Mouse (Mus musculus): ENCODE data around the gene Prkag2.

Prkag2 gene

DNA sequence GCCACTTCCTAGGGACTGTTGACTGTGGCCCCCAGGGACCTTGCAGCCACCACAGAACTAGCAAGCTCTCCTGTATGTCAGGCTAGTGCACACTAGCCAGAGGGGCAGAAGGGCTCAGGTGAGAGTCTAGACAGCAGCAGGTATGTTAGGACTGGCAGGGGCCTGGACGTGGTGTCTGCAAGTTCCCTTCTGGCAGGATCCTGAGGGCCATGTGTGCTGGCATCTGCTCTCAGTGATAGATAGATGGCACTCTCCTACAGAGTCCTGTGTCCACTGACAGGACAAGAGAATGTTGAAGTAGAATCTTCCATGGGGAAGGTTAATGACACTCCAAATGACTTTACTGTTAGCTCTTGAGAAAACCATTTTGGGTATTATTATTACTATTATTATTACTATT lies 52.8 kb downstream of the Prkag2 start:
- DNase-seq (ENCODE audit: low spot score in 2 of 2), result no peak

DNA sequence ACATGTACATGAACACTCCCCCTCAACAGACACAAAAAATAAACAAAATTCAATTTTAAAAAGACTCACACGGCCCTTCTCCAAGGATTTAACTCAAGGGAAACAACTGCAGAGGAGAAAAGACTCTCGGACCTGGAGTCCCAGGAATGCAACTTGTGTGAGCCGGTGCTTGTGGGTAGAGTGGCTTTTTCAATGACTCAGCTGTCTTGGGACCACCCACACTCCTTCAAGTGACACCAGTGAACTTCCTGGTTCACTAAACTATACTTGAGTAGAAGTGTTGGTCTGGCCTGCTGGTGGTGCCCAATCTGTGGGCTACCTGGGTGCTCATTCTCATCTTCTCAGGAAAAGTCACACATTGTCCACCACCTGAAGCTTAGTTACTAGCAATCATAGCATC lies 53.7 kb downstream of the Prkag2 start:
- no peak for DNase-seq (ENCODE audit: low spot score in 2 of 2)

DNA sequence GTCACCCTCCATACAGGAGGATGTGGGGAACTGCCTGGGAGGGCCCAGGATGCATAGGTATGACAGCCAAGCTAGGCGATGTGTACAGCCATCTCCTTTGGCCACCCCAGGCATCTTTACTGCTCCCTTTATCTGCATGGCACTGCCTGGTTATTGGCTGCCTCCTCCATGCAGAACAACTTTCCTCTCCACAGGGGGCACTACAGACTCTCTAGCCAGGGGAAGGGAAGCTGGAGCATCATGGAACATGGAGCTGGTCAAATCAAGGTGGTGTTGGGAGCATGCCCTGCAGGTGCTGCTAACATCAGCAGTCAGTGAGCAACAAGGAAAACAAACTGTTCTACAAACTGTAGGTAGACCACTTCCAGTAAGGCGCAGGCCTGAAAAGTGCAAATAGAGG lies 56.4 kb downstream of the Prkag2 start:
- no peak for DNase-seq (ENCODE audit: low spot score in 2 of 2)

DNA sequence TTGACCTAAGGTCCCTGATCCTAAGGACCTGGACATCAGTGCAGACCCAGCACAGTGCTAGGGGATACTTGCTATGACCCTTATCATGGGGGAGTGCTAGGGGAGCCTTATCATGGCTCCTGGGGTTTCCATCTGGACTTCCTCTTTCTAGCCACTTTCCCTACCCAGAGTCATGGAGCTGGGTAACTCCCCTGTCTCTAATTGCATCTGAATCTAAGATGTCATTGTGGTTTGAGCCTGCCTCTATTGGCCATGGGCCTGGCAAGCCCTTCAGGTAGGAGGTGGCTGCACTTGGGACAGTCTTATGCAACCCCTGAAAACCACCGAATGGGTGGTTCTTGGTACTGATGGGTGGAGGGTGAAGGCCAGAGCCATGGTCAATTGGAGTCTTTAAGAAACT lies 58.5 kb downstream of the Prkag2 start:
- no peak for DNase-seq (ENCODE audit: low spot score in 2 of 2)

DNA sequence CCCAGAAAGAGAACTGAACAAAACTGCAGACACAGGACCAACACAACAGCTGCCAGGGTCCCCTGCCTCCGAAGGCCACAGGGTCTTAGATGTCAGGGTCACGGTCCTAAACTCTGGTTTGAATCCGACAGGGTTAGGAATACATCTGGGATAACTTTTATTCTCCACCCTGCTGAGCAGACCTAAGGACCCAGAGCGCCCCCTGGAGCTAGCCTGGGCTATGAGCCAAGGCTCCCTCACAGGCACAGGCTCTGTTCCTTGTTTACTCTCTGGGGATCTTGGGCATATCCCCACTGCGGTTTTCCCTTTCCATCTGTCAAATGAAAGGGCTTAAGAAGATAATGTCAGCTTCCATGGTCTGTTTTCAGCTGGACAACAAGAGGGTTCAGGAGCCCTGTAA lies 59.1 kb downstream of the Prkag2 start:
- no peak for DNase-seq (ENCODE audit: low spot score in 2 of 2)

DNA sequence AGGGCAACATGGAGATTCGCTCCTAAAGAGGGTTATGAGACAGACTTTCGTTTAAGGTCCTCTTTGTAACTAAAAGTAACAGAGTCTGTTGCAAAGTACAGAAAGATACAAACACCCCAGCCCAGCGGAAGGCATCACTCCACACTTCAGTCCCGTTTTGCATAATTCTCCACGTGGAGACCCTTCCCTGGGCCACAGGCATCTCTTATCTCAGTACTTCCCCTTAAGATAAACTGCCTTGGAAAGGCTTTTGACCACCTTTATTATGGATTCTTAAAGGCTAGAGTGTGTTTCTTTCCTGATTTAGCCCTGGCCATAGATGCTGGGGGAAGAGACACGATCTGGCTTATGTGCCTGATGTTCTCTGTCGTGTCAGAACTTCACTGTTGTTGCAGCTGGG lies 59.5 kb downstream of the Prkag2 start:
- DNase-seq (ENCODE audit: low spot score in 2 of 2), result no peak

DNA sequence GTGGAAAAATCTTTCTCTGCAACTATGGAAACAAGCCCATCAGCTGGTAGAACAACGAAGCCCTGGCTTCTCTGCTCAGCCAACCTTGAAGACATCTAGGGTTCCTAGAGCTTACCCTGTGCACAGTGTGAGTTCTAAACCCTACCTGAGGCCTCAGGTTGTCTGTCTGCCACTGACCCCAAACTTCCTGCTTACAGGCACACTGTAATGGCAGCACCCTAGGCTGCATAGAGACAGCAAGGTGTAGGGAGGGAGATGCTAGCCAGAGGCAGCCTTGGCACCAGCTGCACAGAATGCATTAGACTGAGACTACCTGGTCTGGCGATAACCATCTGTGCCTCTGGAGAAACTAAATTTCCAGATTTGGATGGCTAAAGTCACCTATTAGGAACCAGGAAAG lies 61.6 kb downstream of the Prkag2 start:
- no peak for DNase-seq (ENCODE audit: low spot score in 2 of 2)

DNA sequence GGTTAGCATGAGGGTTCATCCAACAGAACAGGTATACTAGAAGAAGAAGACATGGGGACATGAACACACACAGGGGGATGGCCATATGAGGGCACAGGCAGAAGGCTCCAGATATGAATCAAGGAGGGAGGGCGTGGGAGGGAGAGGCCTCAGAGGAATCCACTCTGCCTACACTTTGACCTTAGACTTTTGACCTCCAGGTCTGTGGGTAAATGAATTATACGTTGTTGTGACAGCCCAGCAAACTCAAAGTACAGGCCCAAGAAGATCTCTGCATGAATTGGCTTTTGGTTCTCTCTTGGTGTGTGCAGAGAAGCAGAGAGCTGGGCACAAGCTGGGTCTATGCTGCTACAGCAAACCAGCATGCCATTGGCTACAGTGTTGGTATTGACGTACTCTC lies 65.1 kb downstream of the Prkag2 start:
- DNase-seq (ENCODE audit: low spot score in 2 of 2), result no peak

DNA sequence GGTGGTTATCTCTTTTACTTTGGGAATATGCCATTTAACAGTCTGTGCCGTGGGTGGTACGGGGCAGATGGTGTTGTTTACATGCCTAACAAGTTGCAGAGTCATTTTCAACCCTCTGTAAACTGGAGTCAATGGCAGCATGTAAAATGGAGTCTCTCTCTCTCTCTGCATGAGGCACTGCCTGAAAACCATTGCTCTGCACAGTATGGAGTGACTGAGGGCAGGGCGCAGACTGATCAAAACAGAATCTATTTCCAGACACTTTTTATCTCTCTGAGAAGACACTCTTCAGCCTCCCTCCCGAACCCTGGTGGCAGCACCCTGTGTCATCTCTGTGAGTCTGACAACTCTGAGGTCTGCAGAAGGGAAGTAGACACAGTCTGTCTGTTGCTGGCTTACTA lies 69.0 kb downstream of the Prkag2 start:
- no peak for DNase-seq (ENCODE audit: low spot score in 2 of 2)

DNA sequence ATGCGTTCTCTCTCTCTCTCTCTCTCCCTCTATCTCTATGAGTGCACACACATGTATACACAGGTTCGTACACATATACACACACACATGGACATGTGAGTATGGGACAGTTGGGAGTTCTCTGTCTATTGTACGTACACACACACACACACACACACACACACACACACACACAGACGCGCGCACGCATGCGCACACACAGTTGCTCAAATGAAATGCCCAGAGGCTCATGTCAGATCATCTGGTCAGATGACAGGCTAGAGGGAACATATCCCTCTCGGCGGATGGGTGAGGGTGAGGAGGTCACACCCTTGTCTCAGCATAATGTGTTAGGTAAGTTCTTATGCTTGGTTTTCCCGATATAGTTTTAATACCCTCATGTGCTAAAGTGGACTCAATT lies 69.4 kb downstream of the Prkag2 start:
- DNase-seq (ENCODE audit: low spot score in 2 of 2), result no peak

DNA sequence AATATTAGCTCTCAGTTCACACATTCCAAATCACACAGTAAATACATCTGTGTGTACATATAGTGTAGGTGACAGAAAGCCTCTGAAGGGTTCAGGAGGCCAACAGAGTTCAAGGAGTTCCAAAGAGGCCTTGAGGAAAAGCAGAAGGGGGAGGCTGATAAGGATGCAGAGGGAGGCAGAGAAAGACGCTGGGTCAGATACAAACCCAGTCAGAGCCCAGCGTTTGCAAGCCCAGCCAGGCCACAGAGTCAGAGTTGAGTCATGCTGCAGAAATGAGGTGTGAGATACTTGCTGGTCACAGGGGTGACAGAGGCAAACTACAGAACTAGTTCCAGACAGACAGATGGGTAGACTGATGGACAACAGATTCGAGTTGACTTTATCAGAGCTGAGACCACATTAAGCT lies 70.2 kb downstream of the Prkag2 start:
- no peak for DNase-seq (ENCODE audit: low spot score in 2 of 2)

DNA sequence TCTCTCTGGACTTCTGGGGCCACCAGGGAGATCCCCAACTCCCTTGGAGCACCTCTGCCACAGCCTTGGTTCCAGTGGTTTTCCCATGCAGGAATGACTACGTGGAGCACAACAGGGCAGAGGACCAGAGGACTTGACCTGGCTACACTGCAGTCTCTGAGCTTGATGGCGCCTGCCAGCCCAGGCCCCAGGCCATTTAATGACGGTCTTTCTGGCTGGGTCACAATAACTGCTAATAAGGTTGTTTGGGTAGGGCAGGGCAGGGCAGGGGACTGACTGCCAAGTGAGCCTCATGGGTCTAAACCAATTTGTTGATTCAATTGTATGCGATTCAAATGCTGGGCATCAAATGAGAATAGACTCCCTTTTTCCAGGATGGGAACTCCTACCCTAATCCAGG lies 72.8 kb downstream of the Prkag2 start:
- DNase-seq (ENCODE audit: low spot score in 2 of 2), result no peak

DNA sequence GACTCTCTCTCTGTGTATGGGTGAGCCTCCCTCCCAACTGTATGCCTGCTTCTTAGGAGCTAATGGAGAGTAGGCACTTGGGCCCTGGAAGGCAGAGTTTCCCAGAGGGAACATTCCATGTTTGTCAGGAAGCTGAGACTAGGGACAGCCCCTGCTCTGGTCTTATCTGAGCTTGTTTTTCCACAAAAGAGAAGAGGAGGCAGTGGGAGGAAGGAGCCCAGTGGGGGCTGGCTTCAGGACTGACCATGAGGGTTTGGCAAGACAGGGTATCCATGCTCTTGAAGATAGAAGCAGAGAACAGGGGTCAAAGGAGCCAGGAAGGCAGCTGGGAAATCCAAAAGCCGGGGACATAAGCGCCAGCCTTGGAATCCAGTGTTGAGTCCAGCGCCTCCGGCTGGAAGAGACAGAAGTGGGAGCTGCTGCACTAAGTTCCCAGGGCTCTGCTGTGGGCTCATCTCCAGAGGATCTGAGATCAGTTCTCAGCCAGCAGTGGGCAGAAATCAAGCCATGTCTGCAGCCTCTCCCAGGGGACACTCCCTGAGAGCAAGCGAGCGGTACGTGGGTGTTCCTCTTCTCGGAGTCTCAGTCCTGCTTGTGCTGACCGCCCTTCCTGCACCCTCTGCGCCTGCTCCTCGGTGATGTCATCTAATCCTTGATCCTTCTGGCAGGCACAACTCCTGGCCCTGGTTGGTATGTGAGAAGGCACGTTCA lies 75.0 kb downstream of the Prkag2 start:
- no peak for DNase-seq (ENCODE audit: low spot score in 2 of 2)

DNA sequence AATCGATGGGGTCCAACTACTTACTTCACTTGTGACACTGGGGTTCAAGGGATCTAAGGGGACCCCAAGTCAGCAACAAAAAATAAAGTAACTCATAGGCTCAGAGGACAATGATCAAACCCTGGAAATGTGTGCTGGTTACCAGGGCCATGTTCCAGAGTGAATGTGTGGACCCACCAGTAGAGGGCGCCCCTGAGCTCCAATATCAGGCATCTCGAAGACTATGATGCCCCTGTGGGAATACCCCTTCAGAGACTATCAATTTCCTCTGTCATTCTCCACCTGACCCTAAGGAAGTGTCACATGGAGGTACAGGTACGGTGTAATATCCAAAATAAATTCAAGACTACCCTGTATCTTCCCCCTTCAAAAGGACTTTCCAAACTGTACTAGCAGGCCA lies 77.5 kb downstream of the Prkag2 start:
- peak; percentile 36 to 82 for DNase-seq (ENCODE audit: low spot score in 2 of 2)

DNA sequence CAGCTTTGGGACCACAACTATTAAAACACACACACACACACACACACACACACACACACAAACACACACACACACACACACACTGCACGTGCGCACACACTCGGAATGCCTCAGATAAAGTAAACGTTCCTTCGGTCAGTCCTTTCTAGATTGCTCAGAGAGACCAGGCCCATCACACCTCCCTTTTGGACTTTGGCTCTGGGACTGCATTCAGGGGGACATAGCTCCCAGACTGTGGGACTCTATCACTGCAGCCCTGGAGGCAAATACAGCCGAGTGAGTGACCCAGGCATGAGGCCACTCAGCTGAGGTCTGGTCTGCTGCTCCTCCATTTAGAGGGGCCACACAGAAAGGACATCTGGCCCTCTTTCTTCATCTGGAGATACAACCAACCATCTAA lies 81.2 kb downstream of the Prkag2 start:
- no peak for DNase-seq (ENCODE audit: low spot score in 2 of 2)

DNA sequence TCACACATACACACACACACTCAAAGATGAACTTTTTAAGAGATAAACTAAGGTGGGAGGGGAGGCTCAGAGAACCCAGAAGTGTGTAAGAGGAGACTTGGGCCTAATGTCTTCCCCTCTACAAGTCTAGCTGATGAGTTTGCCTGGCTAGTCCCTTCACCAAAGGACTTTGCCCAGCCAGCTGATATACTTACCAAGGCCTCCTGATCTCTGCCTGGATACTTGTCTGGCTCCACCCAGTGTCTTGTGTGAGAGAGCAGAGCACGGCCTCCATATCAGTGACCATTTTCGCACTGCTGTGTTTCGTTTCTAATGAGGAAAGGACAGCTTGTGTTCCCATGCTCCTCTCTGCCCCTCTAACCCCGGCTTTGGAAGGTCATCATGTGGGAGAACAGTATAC lies 88.3 kb downstream of the Prkag2 start:
- no peak for DNase-seq (ENCODE audit: low spot score in 2 of 2)

DNA sequence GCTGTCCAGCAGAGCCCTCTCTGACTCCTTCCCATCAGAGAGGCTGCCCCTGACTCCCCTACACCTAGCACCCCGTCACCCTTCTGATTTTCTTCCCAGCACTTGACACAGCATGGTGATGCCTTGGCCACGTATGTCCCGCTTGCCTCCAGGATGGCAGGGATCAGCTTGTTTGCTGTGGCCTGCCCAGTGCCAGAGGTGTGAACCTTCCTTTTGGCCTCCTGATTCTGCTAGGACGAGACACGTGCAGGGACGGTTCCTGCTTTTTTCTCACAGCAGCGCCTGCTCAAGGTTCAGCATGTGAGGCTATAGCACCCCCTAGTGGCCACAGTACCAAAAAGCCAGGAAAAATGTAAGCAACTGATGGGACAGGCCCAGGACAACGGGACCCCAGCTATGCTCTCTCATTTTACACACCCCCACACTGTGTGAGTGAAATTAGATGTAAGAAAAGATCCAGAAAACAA lies 89.4 kb downstream of the Prkag2 start:
- DNase-seq (ENCODE audit: low spot score in 2 of 2), result peak; percentile 78 to 91

DNA sequence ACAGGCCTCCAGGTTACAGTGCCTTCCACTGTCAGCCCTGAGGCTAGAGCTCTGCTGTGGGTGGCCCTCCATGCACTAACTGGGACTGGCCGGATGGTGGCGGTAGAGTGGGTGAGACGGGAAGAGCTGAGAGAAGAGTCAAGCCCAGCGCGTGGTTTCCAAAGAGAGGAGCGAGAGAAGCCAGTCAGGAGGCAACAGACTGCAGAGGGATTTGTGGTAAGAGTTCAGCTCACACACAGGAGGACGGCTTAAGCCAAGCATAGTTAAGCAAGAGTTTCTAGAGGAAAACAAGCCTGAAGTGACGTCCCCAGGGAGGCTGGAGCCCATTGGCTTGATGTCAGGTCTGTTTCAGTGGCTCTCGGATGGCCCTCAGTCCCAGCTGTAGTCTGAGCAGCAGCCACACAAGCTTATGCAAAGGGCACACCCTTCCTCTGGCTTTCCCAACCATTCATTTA lies 90.0 kb downstream of the Prkag2 start:
- peak; percentile 84 to 93 for DNase-seq (ENCODE audit: low spot score in 2 of 2)

DNA sequence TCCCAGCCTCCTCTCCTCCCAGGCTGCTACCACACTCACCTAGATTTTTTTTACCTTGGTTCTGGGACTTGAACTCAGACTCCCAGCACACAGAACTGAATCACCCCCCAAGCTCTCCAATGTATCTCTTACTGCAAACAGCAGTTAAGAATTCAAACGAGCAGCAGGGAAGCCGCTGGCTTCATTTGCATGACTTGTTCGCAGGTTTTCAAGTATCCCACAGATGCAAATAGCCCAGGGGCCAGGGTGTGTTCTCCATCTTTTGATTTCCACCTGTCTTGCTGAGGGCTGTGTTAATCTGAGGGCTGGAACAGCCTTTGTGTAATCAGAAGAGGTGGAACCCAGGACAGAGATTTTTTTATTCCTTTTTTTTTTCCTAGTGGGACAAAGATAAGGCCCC lies 90.7 kb downstream of the Prkag2 start:
- no peak for DNase-seq (ENCODE audit: low spot score in 2 of 2)

DNA sequence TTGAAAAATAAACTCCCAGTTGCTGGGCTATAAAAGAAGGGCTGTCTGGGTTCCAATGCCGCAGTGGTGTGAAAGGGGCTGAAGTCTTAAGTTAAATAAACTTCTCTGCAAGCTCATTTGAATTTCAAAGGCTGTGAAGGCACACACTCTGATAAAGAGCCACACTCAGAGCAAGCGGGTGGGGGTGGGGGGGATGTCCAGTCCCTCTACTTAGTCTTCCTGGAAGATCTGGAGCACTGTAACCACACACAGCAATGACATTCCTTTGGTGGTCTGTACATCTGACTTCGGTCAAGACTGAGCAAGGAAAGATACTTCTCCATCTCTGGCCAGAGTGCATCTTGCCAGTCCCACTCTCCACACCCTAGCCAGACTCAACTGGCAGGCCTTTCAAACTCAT lies 91.5 kb downstream of the Prkag2 start:
- DNase-seq (ENCODE audit: low spot score in 2 of 2), result no peak

DNA sequence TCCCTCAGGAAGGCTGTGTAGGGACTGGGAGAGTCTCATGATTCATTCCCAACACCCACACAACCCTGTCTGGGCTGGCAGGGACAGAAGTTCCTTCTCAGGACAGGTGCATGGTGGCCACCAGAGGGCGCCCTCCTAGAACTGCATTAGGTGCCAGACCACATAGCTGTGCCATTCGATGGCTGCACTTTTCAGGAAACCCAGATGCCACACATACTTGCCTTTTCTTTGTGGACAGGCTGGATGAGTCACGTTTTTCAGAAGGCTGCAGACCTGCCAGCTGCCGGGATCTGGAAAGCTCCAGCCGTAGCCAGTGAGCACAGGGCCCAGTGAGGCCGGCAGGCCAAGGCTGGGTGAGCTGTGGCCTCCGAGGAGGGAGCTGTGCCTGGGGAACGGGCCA lies 93.6 kb downstream of the Prkag2 start:
- peak; percentile 73 to 91 for DNase-seq (ENCODE audit: low spot score in 2 of 2)

DNA sequence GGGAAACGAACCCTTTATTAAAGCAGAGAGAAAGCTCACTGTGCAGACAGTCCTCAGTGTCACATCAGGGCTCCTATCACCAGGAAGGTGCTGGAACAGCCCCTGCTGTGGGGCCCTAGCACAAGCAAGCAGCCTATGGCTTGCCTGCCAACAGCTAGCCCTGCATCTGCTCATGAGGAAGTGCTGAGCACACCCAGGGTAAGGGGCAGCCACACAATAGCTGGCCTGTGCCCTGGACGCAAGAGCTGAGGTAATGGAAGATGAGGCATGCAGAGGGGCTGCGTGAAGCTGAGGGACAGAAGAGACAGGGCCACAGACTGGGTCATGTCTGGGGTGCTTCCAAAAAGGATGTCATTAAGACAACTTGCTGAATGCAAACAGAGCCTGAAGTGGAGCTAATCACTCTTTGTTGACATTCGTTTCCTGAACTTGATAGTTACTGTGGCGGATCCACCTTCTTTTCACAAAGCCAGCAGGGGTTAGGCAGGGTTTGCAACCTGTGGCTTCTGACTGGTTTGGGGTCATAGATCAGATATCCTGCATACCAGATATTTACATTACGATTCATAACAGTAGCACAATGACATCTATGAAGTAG lies 94.8 kb downstream of the Prkag2 start:
- no peak for DNase-seq (ENCODE audit: low spot score in 2 of 2)

DNA sequence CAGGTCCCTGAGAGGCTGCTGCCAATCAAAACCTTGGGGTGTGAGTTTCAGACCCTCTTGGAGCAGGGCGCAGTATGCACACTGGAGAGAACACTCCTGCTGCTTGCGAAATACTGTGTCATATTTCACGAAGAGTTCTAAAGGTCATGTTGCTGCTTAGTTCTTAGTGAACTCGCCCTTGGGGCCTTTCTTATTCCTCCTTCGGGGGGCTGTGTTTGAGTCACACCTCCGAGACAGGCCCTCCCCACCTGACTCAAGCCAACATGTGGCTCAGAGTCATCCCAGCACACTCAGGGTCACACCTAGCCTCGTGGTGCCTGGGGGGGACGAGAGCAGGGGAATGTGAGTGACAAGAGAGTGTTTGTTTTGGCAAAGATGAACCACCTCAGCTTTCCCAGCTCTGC lies 99.0 kb downstream of the Prkag2 start:
- no peak for DNase-seq (ENCODE audit: low spot score in 2 of 2)

DNA sequence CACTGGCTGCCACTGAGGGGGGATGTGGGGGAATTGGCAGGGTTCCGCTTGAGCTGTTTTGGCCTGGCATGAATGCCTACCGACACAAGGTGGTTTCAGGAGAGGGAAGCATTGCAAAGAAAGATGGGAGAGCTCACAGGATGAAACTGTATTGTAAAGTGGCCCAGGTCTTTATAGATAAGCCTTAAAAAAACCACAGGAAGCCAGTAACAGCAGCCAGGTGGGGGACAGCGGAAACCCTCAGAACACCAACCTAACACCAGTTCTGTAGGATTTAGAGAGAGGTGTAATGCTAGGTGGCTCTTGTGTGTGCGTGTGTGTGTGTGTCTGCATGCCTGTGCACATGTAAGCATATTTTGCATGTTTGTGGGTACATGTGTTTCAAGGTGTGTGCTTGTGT lies 101.1 kb downstream of the Prkag2 start:
- DNase-seq (ENCODE audit: low spot score in 2 of 2), result no peak
